Mouse (Mus musculus): Measurements from ENCODE around the gene Slit1.

Gene Slit1

GRCm38 (mm10) chr19:41724831-41725470 lies 18.5 kb downstream of the Slit1 start:
- no peak for DNase-seq (ENCODE audit: low read depth, low spot score)

DNA sequence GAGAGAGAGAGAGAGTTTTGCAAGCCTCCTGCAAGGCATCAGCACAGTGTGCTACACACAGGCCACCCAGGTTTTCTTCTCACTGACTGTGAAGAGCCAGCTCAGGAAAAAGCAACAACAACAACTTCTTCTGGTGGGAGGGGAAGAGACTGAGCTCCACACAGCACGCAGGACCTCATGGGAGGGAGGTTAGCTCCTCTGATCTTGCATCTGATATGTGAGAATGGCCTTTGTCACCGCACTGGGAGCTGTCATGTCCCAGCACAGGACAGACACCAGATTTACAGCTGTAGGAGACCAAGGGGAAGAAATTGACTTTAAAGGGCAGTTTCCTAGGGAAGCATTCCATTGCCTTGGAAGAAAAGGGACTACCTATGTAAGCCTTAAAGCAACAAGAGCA lies 20.1 kb downstream of the Slit1 start:
- no peak for DNase-seq (ENCODE audit: low read depth, low spot score)

- DNase-seq (ENCODE audit: low read depth, low spot score), result no peak
Measured at GRCm38 (mm10) chr19:41719436-41719835, 24.0 kb downstream of the Slit1 start.

GRCm38 (mm10) chr19:41716233-41717218 lies 26.9 kb downstream of the Slit1 start:
- no peak for DNase-seq (ENCODE audit: low read depth, low spot score)

DNA sequence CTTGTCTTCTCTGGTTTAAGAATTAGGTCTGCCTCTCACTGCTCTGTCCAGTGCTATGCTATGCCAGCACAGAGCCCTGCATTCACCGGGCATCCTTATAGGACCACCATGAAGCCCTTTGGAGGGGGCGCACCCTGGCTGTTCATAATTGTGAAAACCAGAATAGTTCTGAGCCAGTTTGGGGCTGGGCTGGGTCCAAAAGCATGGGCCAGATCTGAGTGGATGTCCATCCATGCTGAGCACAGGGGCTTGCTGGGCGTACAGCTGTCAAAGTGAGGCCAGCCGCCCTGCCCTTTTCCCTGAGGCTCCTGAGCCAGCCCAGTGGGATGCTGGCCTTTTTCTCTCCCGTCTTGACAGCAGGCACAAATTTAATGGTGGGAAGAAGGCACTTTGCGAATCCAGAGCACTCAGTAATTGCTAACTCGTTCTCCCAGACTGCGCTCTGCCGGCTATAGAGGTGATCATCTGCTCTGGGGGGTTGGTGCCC lies 29.0 kb downstream of the Slit1 start:
- DNase-seq (ENCODE audit: low read depth, low spot score), result no peak

GRCm38 (mm10) chr19:41712829-41713228 lies 30.6 kb downstream of the Slit1 start:
- DNase-seq (ENCODE audit: low read depth, low spot score), result no peak

DNA sequence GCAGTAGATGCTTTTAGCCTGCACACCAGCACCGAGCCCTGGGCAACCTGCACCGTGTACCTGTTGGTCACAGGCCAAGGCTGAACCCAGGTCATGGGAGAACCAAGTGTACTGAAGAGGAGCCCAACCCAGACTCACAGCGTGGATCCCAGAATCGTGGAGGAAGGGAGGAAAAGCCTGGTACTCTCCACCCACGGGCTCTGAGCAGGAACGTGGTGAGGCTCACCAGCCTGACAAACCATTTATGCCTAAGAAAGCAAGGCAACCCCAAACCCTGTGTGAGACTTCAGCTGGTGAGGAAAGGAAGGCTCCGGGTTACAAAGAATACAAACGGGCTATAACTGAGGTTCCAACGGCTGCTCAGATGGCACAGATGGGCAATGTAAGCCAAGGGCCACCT lies 31.8 kb downstream of the Slit1 start:
- DNase-seq (ENCODE audit: low read depth, low spot score), result no peak

DNA sequence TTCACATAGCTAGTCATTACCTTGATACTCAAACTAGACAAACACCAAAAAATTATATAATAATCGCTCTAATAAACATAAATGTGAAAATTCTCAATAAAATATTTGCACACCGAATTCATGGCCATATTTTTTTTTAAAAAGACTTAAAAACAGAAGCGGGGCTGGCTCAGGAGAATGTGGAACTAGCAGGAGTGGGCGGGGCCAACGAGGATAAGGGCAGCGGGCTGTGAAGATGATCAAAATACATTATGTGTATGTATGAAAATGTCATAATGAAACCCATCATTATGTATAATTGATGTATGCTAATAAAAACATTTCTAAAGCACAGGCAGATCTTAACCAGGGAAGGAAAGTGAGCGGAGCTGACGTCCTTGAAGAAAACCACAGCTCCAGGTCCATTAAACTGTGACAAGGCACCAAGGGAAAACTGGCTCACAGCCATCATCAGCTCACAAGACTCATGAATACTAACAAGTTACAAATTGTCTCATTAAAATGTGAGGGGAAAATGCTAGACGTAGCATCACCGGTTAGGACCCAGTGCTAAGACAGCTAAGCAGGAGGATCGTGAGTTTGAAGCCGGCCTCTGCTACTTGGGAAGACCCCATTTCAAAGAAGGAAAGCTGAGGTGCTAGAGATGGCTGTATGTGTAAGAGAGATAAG lies 33.8 kb downstream of the Slit1 start:
- no peak for DNase-seq (ENCODE audit: low read depth, low spot score)

- no peak for DNase-seq (ENCODE audit: low read depth, low spot score)
Measured at GRCm38 (mm10) chr19:41707850-41708249, 35.6 kb downstream of the Slit1 start.

- no peak for DNase-seq (ENCODE audit: low read depth, low spot score)
Measured at GRCm38 (mm10) chr19:41706094-41706828, 37.2 kb downstream of the Slit1 start.

- no peak for DNase-seq (ENCODE audit: low read depth, low spot score)
Measured at GRCm38 (mm10) chr19:41705416-41705815, 38.0 kb downstream of the Slit1 start.

- no peak for DNase-seq (ENCODE audit: low read depth, low spot score)
Measured at GRCm38 (mm10) chr19:41702638-41703037, 40.8 kb downstream of the Slit1 start.

GRCm38 (mm10) chr19:41698857-41699424 lies 44.5 kb downstream of the Slit1 start:
- no peak for DNase-seq (ENCODE audit: low read depth, low spot score)

- no peak for DNase-seq (ENCODE audit: low read depth, low spot score)
Measured at GRCm38 (mm10) chr19:41697807-41698515, 45.5 kb downstream of the Slit1 start.

DNA sequence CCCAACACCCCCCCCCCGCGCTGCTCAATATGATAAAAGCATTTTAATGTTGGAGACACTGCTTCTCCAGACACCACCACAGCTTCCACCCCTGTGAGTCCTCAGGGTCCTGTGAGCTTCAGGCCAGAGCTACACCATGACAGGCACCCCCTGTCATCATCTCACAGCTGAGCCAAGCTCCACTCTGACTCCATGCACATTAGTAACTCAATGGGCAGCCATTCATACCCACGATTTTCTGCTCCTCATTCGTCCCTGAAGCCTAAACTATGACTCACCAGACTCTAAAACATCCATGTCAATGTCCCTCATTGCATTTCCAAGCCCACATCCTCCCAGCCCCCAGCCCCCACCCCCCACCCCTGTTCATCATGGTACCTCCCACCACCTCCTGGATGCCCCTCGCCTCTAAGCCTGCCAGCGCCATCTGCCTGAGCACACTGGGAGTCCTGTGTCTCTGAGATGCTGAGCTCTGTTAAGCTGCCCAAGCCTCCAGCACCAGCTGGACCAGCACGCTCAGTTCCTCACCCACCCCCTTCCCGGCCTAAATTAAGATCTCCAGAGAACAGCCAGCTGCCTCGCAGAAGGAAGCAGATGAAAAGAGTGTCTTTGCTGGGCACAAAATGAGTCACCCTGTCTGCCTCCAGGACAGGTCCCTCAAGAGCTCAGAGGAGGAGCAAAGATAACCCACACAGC lies 46.2 kb downstream of the Slit1 start:
- peak; percentile 81 for DNase-seq (ENCODE audit: low read depth, low spot score)

DNA sequence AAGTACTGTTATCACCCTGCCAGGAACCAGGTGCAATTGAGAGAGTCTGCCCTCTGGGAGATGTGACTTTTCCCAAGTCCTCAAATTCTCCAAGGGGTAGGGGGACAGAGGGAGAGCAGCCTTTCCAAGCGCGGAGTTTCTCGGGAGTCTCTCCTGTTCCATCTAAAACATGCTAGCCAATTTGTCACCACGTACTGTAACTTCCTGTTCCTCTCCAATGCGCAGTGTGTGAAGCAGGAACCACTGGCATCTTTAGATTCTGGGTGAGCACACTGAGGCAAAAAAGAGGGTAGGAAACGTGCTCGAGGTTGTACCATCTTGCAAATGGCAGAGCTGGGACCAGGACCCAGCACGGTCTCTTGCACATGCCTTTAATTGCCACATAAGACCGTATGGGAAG lies 47.0 kb downstream of the Slit1 start:
- no peak for DNase-seq (ENCODE audit: low read depth, low spot score)

- DNase-seq (ENCODE audit: low read depth, low spot score), result no peak
Measured at GRCm38 (mm10) chr19:41695046-41695445, 48.4 kb downstream of the Slit1 start.

GRCm38 (mm10) chr19:41694610-41695009 lies 48.9 kb downstream of the Slit1 start:
- DNase-seq (ENCODE audit: low read depth, low spot score), result no peak

GRCm38 (mm10) chr19:41693727-41694126 lies 49.7 kb downstream of the Slit1 start:
- no peak for DNase-seq (ENCODE audit: low read depth, low spot score)

- no peak for DNase-seq (ENCODE audit: low read depth, low spot score)
Measured at GRCm38 (mm10) chr19:41690064-41690463, 53.4 kb downstream of the Slit1 start.
